Mouse (Mus musculus): ENCODE data around the gene Kirrel. TPM values are rescaled to one million over a fixed set of nuclear protein-coding genes. Genes with fewer than 3 reads are reported as not detected.

Kirrel gene
- total and polyA plus RNA-seq, 3 experiments, result not detected

DNA sequence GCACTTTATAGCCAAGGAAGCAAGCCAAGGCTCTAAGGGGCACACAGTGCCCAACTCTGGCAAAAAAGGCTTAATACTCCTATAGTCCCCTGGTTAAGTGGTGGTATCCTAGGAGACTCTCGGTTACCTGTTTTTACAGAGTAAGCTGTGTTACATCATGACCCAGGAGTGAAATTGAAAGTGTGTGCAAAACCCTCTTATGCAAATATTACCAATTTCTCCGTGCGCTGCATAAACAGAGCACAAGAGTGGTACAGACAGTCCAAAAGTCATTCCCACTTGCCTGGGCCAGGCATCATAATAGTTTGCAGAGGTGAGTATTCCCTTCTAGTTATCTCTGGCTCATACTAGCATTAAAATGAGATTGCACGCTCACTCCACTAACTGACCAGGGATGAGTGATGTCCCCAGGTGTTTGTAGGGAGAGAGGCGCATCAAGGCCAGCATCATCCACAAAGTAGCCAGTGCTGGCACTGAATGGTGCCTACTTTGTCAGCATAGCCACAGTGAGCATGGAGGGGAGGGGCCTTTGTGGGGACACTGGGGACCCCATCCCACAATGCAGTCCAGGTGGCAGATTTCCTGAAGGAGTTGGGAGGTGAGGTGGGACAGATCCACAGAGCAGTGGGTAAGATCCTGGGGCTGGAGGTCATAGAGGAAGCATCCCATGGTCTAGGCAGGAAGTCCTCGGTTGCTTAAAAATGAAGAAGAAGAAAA, 10.3 kb downstream of the Kirrel start:
- Histone ChIP-seq H3K4me1 (ENCODE audit: control insufficient read depth in 1 of 2, insufficient read depth in 2 of 2, low read length in 2 of 2) (no peaks in the 10 kb centered on the region), H3K9me3 (replicated peaks; ENCODE audit: insufficient read depth, low read length) (no peaks in the 10 kb centered on the region), H3K4me3 (ENCODE audit: control insufficient read depth in 1 of 2, insufficient read depth in 1 of 2, low read depth in 2 of 2, low read length in 2 of 2) (no peak overlapping the region), H3K9ac (ENCODE audit: control insufficient read depth, low read depth, low read length, poor library complexity, severe bottlenecking) (no peak overlapping the region), H3K27ac (ENCODE audit: control insufficient read depth, low read depth, low read length) (no peak overlapping the region), H3K79me2 (ENCODE audit: control insufficient read depth, insufficient read depth, low read length, poor library complexity) (no peaks in the 10 kb centered on the region), H3K36me3 (ENCODE audit: control insufficient read depth in 1 of 2, insufficient read depth in 2 of 2, low read length in 2 of 2) (no peaks in the 10 kb centered on the region), H3K27me3 (ENCODE audit: control insufficient read depth in 1 of 2, insufficient read depth in 2 of 2, low read length in 2 of 2) (no peaks in the 10 kb centered on the region)
- no peak for TF ChIP-seq ETS1 (IDR thresholded peaks at IDR 0.05; ENCODE audit: low read depth, low read length)
- no peak for TF ChIP-seq ZC3H11A (IDR thresholded peaks at IDR 0.05; ENCODE audit: low read depth, low read length)
- no peak for TF ChIP-seq ZNF384 (IDR thresholded peaks at IDR 0.05; ENCODE audit: low read depth, low read length)
- TF ChIP-seq USF2 (IDR thresholded peaks at IDR 0.05; ENCODE audit: borderline replicate concordance in 1 of 2, insufficient read depth in 1 of 2, low read depth in 1 of 2, low read length in 2 of 2), result no peak
- TF ChIP-seq TCF12 (IDR thresholded peaks at IDR 0.05; ENCODE audit: low read depth, low read length), result no peak
- no peak for TF ChIP-seq NRF1 (IDR thresholded peaks at IDR 0.05; ENCODE audit: insufficient read depth, low read depth, low read length, poor library complexity, severe bottlenecking)
- TF ChIP-seq BHLHE40 (IDR thresholded peaks at IDR 0.05; ENCODE audit: borderline replicate concordance, low read depth, low read length), result no peak
- no peak for TF ChIP-seq ELF1 (IDR thresholded peaks at IDR 0.05; ENCODE audit: low read depth, low read length)
- no peak for TF ChIP-seq GABPA (IDR thresholded peaks at IDR 0.05; ENCODE audit: low read depth, low read length)
- TF ChIP-seq UBTF (IDR thresholded peaks at IDR 0.05; ENCODE audit: borderline replicate concordance, insufficient read depth, low read depth, low read length), result no peak
- TF ChIP-seq JUND (IDR thresholded peaks at IDR 0.05; ENCODE audit: low read depth, low read length), result no peak
- TF ChIP-seq MXI1 (IDR thresholded peaks at IDR 0.05; ENCODE audit: low read depth, low read length), result no peak
- no peak for TF ChIP-seq GATA1 (IDR thresholded peaks at IDR 0.05; ENCODE audit: low read depth, low read length)
- TF ChIP-seq SIN3A (IDR thresholded peaks at IDR 0.05; ENCODE audit: low read length), result no peak
- no peak for TF ChIP-seq POLR2A (IDR thresholded peaks at IDR 0.05; ENCODE audit: control insufficient read depth in 1 of 2, insufficient read depth in 1 of 2, low read depth in 1 of 2, low read length in 2 of 2, poor library complexity in 1 of 2)
- TF ChIP-seq NELFE (IDR thresholded peaks at IDR 0.05; ENCODE audit: low read depth, low read length), result no peak
- TF ChIP-seq HCFC1 (IDR thresholded peaks at IDR 0.05; ENCODE audit: low read depth, low read length), result no peak
- TF ChIP-seq KAT2A (conservative IDR thresholded peaks at IDR 0.05; ENCODE audit: low read depth, low read length), result no peak
- TF ChIP-seq POLR2AphosphoS5 (IDR thresholded peaks at IDR 0.05; ENCODE audit: borderline replicate concordance, low read depth, low read length), result no peak
- no peak for DNase-seq (ENCODE audit: low read depth, low spot score)

DNA sequence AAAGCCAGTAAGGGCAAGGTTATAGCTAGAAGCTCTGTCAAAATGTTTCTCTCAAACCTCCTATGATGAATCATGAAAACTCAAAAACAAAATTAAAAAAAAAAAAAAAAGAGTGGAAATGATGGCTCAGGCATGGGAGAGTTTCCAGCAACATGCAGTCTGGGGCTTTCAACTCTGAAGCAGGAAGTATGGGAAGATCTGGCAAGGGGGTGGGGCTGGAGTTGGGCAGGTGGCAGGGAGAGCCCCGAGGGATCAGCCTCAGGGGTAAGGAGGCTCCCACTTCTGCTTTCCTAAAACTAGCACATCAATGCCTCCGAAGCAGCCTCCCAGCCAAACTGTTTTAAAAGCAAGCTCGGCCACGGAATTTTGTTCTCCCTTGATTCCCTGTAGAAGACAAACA, 11.4 kb downstream of the Kirrel start:
- Histone ChIP-seq H3K36me3 (ENCODE audit: control insufficient read depth in 1 of 2, insufficient read depth in 2 of 2, low read length in 2 of 2) (no peaks in the 10 kb centered on the region), H3K9ac (ENCODE audit: control insufficient read depth, low read depth, low read length, poor library complexity, severe bottlenecking) (no peak overlapping the region), H3K4me3 (ENCODE audit: control insufficient read depth in 1 of 2, insufficient read depth in 1 of 2, low read depth in 2 of 2, low read length in 2 of 2) (no peak overlapping the region), H3K79me2 (ENCODE audit: control insufficient read depth, insufficient read depth, low read length, poor library complexity) (no peaks in the 10 kb centered on the region), H3K4me1 (ENCODE audit: control insufficient read depth in 1 of 2, insufficient read depth in 2 of 2, low read length in 2 of 2) (no peaks in the 10 kb centered on the region), H3K9me3 (replicated peaks; ENCODE audit: insufficient read depth, low read length) (no peaks in the 10 kb centered on the region), H3K27me3 (ENCODE audit: control insufficient read depth in 1 of 2, insufficient read depth in 2 of 2, low read length in 2 of 2) (no peaks in the 10 kb centered on the region), H3K27ac (ENCODE audit: control insufficient read depth, low read depth, low read length) (no peak overlapping the region)
- no peak for DNase-seq (ENCODE audit: low read depth, low spot score)
- TF ChIP-seq TBP (IDR thresholded peaks at IDR 0.05; ENCODE audit: low read depth, low read length) (no peak), NELFE (IDR thresholded peaks at IDR 0.05; ENCODE audit: low read depth, low read length) (no peak), CHD2 (IDR thresholded peaks at IDR 0.05; ENCODE audit: low read length) (no peak), SMC3 (IDR thresholded peaks at IDR 0.05; ENCODE audit: low read depth, low read length) (no peak), CHD1 (IDR thresholded peaks at IDR 0.05; ENCODE audit: low read depth, low read length) (no peak), KAT2A (conservative IDR thresholded peaks at IDR 0.05; ENCODE audit: low read depth, low read length) (no peak), MAFK (IDR thresholded peaks at IDR 0.05; ENCODE audit: borderline replicate concordance, low read depth, low read length) (no peak), GATA1 (IDR thresholded peaks at IDR 0.05; ENCODE audit: low read depth, low read length) (no peak), NRF1 (IDR thresholded peaks at IDR 0.05; ENCODE audit: insufficient read depth, low read depth, low read length, poor library complexity, severe bottlenecking) (no peak), GABPA (IDR thresholded peaks at IDR 0.05; ENCODE audit: low read depth, low read length) (no peak), MXI1 (IDR thresholded peaks at IDR 0.05; ENCODE audit: low read depth, low read length) (no peak), ETS1 (IDR thresholded peaks at IDR 0.05; ENCODE audit: low read depth, low read length) (no peak), MYC (IDR thresholded peaks at IDR 0.05; ENCODE audit: low read depth, low read length) (no peak), POLR2AphosphoS5 (IDR thresholded peaks at IDR 0.05; ENCODE audit: borderline replicate concordance, low read depth, low read length) (no peak), EP300 (IDR thresholded peaks at IDR 0.05; ENCODE audit: low read depth in 1 of 2, low read length in 2 of 2) (no peak)

All from MEL (cell line).